Mouse (Mus musculus) neural tube, embryonic 15.5 days (tissue): Measurements from ENCODE around the gene Ppfia1. TPM values are rescaled to one million over a fixed set of nuclear protein-coding genes. Genes with fewer than 3 reads are reported as not detected.

ENCODE experiments used
- ATAC-seq: fragments of 200-750 bp; cut with Nextera tagmentation; 2 replicates; pipeline ENCODE4 v1.8.0; 2017; ENCODE audit warnings: mild to moderate bottlenecking, moderate TSS enrichment, moderate library complexity; ENCODE audit not compliant: low FRiP score
- H3K27ac ChIP-seq: fragments of 300-500 bp; sonication (generic); replicated peaks from 2 replicates; pipeline ENCODE4 v1.5.1; 2015; ENCODE audit warnings: mild to moderate bottlenecking, inconsistent platforms
- H3K27me3 ChIP-seq: fragments of 300-500 bp; sonication (generic); replicated peaks from 2 replicates; pipeline ENCODE4 v1.6.1; 2015; ENCODE audit warnings: inconsistent platforms
- H3K36me3 ChIP-seq: fragments of 300-500 bp; sonication (generic); 2 replicates; pipeline ENCODE4 v1.6.1; 2015; ENCODE audit warnings: inconsistent platforms
- H3K4me1 ChIP-seq: fragments of 300-500 bp; sonication (generic); 2 replicates; pipeline ENCODE4 v1.6.1; 2015; ENCODE audit warnings: inconsistent platforms
- H3K4me2 ChIP-seq: fragments of 300-500 bp; sonication (generic); 2 replicates; pipeline ENCODE4 v1.6.1; 2015; ENCODE audit warnings: inconsistent platforms, mild to moderate bottlenecking, moderate library complexity
- H3K4me3 ChIP-seq: fragments of 300-500 bp; sonication (generic); replicated peaks from 2 replicates; pipeline ENCODE4 v1.5.1; 2015; ENCODE audit warnings: mild to moderate bottlenecking, inconsistent platforms
- H3K9ac ChIP-seq: fragments of 300-500 bp; sonication (generic); replicated peaks from 2 replicates; pipeline ENCODE4 v1.6.1; 2015; ENCODE audit warnings: mild to moderate bottlenecking, inconsistent platforms
- H3K9me3 ChIP-seq: fragments of 300-500 bp; sonication (generic); replicated peaks from 2 replicates; pipeline ENCODE4 v1.6.1; 2016; ENCODE audit warnings: inconsistent platforms
- WGBS: fragments of 180-500 bp; shearing (Covaris S2); methylation state at CpG from one replicate; pipeline ENCODE4 v1.1.7; 2015; ENCODE audit warnings: mixed read lengths; 5-methylcytosine and 5-hydroxymethylcytosine counted together
- polyA plus RNA-seq: library from polyadenylated mRNA; unstranded; fragments of >200 nt; fragmentation: Nextera tagmentation; extraction: Ambion mirVana; gene quantifications from 2 replicates; pipeline ENCODE4 v1.2.1, GENCODE M21; 2015

Gene Ppfia1
- polyA plus RNA-seq, 1 experiment from 2014 or later = 22.3 TPM

- no peak overlapping the region for H3K27ac ChIP-seq
- no peak overlapping the region for H3K9ac ChIP-seq
- no peak overlapping the region for H3K4me2 ChIP-seq
- H3K4me3 ChIP-seq = no peak overlapping the region
- H3K9me3 ChIP-seq = no peaks in the 10 kb centered on the region
- no peaks in the 10 kb centered on the region for H3K27me3 ChIP-seq
- no peak for ATAC-seq
- H3K4me1 ChIP-seq = peaks cover 3% of the 10 kb centered on the region; the same call in 1 of the 2 replicates
- 97% methylated on average over 1 of the region's 1 CpGs for WGBS
- peaks cover 86% of the 10 kb centered on the region for H3K36me3 ChIP-seq
These were observed 105.3 kb downstream of the Ppfia1 start for GRCm38 (mm10) chr7:144448186-144448585.

DNA sequence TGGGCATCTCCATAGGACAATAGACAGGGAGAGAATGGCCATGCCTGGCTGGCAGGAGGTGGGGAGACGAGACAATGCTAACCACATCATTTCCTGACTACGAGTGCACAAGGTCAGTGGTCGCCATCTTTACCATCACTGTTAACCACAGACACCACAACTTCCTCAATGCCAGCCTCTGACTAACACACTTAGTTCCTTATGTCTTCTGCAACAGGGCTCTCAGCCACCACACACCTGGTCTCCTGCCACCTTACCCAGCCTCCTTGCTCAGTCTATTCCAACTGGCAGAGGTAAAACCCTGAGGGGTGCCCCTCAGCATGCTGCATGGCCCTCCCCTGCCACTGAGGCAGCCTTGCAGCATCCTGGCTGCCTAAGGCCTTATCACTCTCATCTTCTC lies 106.4 kb downstream of the Ppfia1 start:
- WGBS = 88% methylated on average over 3 of the region's 3 CpGs
- no peak overlapping the region for H3K27ac ChIP-seq
- no peak overlapping the region for H3K4me2 ChIP-seq
- H3K4me3 ChIP-seq = no peak overlapping the region
- ATAC-seq = no peak
- no peaks in the 10 kb centered on the region for H3K9me3 ChIP-seq
- H3K4me1 ChIP-seq = peaks cover 3% of the 10 kb centered on the region; the same call in 1 of the 2 replicates
- no peaks in the 10 kb centered on the region for H3K27me3 ChIP-seq
- no peak overlapping the region for H3K9ac ChIP-seq
- H3K36me3 ChIP-seq = peaks cover 80% of the 10 kb centered on the region

DNA sequence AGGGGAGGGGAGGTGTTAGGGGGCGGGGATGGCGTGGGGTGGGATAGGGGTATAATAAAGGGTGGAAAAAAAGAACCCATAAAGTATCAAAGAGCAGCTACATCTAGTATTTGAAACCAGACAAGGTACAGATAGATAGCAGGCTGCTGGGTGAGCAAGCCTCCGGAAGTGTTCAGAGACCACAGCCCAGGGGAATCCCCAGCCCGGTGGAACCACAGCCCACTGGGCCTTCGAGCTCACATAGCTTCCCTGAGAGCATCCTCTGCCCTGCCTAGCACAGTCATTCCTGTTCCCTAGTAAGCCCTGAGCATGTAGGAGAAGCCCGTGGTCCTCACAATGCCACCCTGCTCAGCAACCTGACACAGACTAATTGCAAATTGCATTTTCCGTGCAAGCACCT lies 108.7 kb downstream of the Ppfia1 start:
- no peaks in the 10 kb centered on the region for H3K4me1 ChIP-seq
- H3K36me3 ChIP-seq = peaks cover 82% of the 10 kb centered on the region
- no peak for ATAC-seq
- H3K9ac ChIP-seq = no peak overlapping the region
- H3K4me3 ChIP-seq = no peak overlapping the region
- no peaks in the 10 kb centered on the region for H3K9me3 ChIP-seq
- no peak overlapping the region for H3K4me2 ChIP-seq
- 90% methylated on average over 7 of the region's 7 CpGs for WGBS
- H3K27me3 ChIP-seq = no peaks in the 10 kb centered on the region
- no peak overlapping the region for H3K27ac ChIP-seq

- H3K9ac ChIP-seq = no peak overlapping the region
- 89% methylated on average over 4 of the region's 4 CpGs for WGBS
- no peaks in the 10 kb centered on the region for H3K4me1 ChIP-seq
- H3K4me3 ChIP-seq = no peak overlapping the region
- H3K27me3 ChIP-seq = no peaks in the 10 kb centered on the region
- H3K27ac ChIP-seq = no peak overlapping the region
- H3K36me3 ChIP-seq = peaks cover 86% of the 10 kb centered on the region
- no peak overlapping the region for H3K4me2 ChIP-seq
- ATAC-seq = no peak
- H3K9me3 ChIP-seq = no peaks in the 10 kb centered on the region
These were observed 111.6 kb downstream of the Ppfia1 start for GRCm38 (mm10) chr7:144441976-144442375.

- Histone ChIP-seq H3K4me2 (no peak overlapping the region), H3K27ac (no peak overlapping the region), H3K9me3 (no peaks in the 10 kb centered on the region), H3K4me3 (no peak overlapping the region), H3K9ac (no peak overlapping the region), H3K27me3 (no peaks in the 10 kb centered on the region), H3K36me3 (peaks cover 90% of the 10 kb centered on the region), H3K4me1 (no peaks in the 10 kb centered on the region)
- ATAC-seq = no peak
- WGBS = 94% methylated on average over 11 of the region's 11 CpGs
These were observed 112.1 kb downstream of the Ppfia1 start for GRCm38 (mm10) chr7:144441466-144441865.

GRCm38 (mm10) chr7:144438811-144439210 lies 114.7 kb downstream of the Ppfia1 start:
- Histone ChIP-seq H3K4me2 (no peak overlapping the region), H3K4me3 (no peak overlapping the region), H3K4me1 (no peaks in the 10 kb centered on the region), H3K27me3 (no peaks in the 10 kb centered on the region), H3K27ac (no peak overlapping the region), H3K9ac (no peak overlapping the region), H3K9me3 (no peaks in the 10 kb centered on the region), H3K36me3 (peaks cover 74% of the 10 kb centered on the region)
- 98% methylated on average over 7 of the region's 7 CpGs for WGBS
- ATAC-seq = no peak

DNA sequence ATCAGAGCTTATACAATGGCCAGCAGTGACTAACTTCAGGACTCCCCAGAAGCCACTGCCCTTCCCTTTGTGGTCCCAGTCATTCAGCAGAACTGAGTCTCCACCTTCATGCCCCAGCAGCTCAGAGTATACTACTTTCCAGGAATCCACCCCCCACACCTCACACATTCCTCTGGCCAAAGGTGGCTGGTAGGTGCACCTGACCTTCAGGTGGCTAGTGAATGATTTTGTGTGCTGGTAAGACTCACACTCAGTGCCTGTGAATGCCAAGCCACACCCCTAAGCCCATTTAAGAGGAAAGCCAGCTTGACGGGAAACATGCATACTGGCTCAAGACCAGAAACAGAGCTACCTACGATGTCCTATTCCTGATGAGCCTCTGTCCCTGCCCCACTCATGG lies 120.6 kb downstream of the Ppfia1 start:
- no peak overlapping the region for H3K4me2 ChIP-seq
- no peak overlapping the region for H3K4me3 ChIP-seq
- H3K27ac ChIP-seq = no peak overlapping the region
- H3K9me3 ChIP-seq = no peaks in the 10 kb centered on the region
- H3K36me3 ChIP-seq = peaks cover 25% of the 10 kb centered on the region
- no peaks in the 10 kb centered on the region for H3K27me3 ChIP-seq
- no peaks in the 10 kb centered on the region for H3K4me1 ChIP-seq
- WGBS = 73% methylated on average over 2 of the region's 2 CpGs
- no peak for ATAC-seq
- no peak overlapping the region for H3K9ac ChIP-seq

DNA sequence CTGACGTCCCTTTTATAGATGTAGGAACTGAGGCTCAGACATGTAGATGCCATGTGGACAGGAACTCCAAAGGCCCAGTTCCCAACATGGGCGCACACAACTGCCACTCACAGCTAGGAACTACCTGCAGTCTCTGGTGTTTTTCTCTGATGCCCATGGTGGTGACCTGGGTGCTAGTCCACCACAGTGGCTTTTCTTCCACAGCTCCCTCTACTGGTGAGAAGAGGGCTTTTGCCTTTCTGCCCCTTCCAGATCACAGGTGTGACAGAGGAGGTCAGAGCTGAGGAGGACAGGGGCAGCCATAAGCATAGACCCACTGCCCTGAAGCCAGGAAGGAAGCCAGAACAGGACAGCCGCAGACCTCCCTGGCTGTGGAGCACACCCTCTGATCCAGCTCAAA lies 126.1 kb downstream of the Ppfia1 start:
- WGBS = 87% methylated on average over 3 of the region's 3 CpGs
- ATAC-seq = no peak
- Histone ChIP-seq H3K4me3 (no peak overlapping the region), H3K9me3 (no peaks in the 10 kb centered on the region), H3K36me3 (no peaks in the 10 kb centered on the region), H3K4me2 (no peak overlapping the region), H3K4me1 (peaks cover 8% of the 10 kb centered on the region; the same call in 1 of the 2 replicates), H3K9ac (no peak overlapping the region), H3K27ac (no peak overlapping the region), H3K27me3 (no peaks in the 10 kb centered on the region)

Other genes with a start within 250 kb of the Ppfia1 start
- 144 and 151 TPM in 2 replicates for gene Cttn, start 82.7 kb downstream of the Ppfia1 start, polyA plus RNA-seq
- gene Fadd, start 28.7 kb upstream of the Ppfia1 start, polyA plus RNA-seq = 4.9 and 5.5 TPM in 2 replicates
- 4.2 and 8.8 TPM in 2 replicates for gene Ano1, start 198.2 kb upstream of the Ppfia1 start, polyA plus RNA-seq